Mouse (Mus musculus): ENCODE measurements at regions not wholly inside any gene's neighbourhood (a gene's known extent, or its start where the extent isn't known, plus 50 kb on each side); places are given as distances from the start of the nearest gene placed in this dataset.

DNA sequence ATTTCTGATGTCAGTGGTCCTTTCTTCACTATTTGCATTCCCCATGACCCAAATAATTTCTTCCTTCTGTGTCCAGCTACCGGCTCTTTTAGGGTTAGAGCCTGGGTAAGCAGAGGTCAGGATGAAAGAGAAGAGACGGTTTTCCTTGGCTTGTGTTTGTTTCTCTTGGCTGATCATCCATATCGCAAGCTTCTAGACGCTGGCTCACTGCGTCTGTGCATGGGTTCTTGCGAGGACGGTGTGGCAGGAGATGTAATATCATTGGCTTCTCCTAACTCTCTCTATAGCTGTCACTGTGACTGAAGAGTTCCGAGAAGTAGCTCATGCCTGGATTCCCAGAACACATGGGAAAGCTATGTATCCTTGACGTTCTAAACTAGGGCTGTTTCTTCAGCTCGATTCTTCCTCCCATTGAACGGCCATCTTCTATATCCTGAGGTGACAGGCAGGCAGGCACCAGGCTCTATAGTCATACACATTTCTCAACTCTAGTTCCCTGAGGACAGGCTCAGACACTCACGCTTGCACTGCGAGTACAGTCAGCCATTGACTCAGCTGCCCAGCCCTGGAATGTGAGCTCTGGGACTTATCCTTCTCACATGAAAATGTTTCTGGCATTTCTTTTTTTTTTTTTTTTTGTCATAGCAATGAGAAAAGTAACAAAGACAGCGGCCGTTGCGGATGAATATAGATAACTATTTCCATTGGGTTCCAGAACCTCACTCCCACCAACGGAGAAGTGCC, 85.0 kb downstream of the Bach1 start:
- Histone ChIP-seq H3K27ac (ENCODE audit: low read depth, low read length) (no peak overlapping the region), H3K9me3 (ENCODE audit: low read length) (no peaks in the 10 kb centered on the region), H3K4me2 (ENCODE audit: low read depth) (no peak overlapping the region), H3K27me3 (ENCODE audit: insufficient read depth, low read length) (no peaks in the 10 kb centered on the region), H3K36me3 (ENCODE audit: insufficient read depth) (no peaks in the 10 kb centered on the region), H3K9ac (no peak overlapping the region), H3K4me1 (ENCODE audit: insufficient read depth) (no peaks in the 10 kb centered on the region), H3K4me3 (ENCODE audit: low read depth, low read length) (no peak overlapping the region)
- TF ChIP-seq CTCF (IDR thresholded peaks at IDR 0.05; ENCODE audit: low read depth), result no peak
- no peak for ATAC-seq
- DNase-seq, result no peak
- WGBS, result 78% methylated on average over 17 of the region's 17 CpGs

DNA sequence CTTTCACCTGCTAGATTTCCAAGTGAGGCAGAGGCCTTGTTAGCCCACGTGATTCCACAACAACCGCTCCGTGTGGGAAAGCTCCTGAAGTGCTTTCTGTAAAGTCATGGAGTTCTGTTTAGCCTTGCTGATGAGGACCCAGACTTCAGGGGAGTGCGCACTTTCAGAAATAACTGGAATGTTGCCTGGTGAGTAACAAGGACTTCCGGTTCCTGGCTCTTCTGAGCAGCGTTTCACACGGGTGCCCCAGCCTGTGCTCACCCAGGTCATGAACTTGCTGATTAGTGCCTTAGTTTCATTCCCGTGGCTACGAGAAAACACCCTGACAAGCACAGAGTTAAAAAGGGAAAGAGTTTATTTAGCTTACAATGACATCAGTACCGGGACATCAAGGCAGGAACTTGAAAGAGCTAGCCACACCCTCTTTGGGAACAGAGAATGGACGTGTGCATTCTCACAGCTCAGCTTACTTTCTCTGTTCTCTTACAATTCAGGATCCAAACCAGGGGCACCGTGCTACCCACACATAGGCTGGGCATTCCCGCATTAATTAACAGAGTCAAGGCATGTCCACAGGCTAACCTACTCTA, 85.8 kb downstream of the Bach1 start:
- H3K4me3 ChIP-seq (ENCODE audit: low read depth, low read length), result no peak overlapping the region
- H3K36me3 ChIP-seq (ENCODE audit: insufficient read depth), result no peaks in the 10 kb centered on the region
- H3K4me1 ChIP-seq (ENCODE audit: insufficient read depth), result no peaks in the 10 kb centered on the region
- H3K27ac ChIP-seq (ENCODE audit: low read depth, low read length), result no peak overlapping the region
- DNase-seq (no peak), ATAC-seq (no peak)
- H3K4me2 ChIP-seq (ENCODE audit: low read depth), result no peak overlapping the region
- no peak for TF ChIP-seq CTCF (IDR thresholded peaks at IDR 0.05; ENCODE audit: low read depth)
- H3K9ac ChIP-seq, result no peak overlapping the region
- H3K9me3 ChIP-seq (ENCODE audit: low read length), result no peaks in the 10 kb centered on the region
- no peaks in the 10 kb centered on the region for H3K27me3 ChIP-seq (ENCODE audit: insufficient read depth, low read length)
- WGBS, result 47% methylated on average over 13 of the region's 13 CpGs

DNA sequence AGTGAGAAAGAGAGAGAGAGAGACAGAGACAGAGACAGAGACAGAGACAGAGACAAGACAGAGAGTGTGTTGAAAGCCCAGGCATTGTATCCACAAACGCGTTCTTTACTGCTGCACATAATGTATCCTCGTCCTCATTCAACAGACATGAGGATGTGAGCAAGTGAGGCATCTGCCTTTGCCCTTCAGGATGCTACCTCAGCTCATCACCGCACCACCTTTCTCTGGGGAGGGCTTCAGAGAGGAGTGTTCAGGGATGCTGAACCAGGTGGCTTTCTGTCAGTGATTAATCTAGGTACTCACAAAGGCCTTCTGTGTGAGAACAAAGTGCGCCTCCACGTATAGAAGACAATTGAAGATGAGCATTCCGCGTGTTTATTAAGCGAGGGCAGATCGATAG, 90.8 kb downstream of the Bach1 start:
- 91% methylated on average over 10 of the region's 10 CpGs for WGBS

DNA sequence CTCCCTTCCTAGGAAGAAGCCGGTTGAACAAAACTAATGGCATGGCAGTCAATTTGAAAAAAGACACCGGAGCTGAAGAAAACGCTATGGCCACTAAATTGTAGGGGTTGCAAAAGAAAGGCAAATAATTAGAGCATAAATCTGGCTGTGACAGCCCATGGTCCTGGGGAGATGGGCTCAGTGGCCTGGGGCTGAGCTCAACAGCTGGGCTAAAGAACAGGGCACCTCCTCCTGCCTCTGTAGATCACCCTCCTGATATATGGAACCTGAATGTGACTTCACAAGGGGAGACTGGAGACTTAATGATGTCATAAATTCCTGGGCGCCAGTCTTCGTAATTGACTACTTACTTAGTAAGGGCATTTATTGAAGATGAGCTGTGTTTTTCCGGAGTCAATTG, 91.2 kb downstream of the Bach1 start:
- no peak overlapping the region for H3K9ac ChIP-seq
- ATAC-seq (no peak), DNase-seq (no peak)
- no peaks in the 10 kb centered on the region for H3K27me3 ChIP-seq (ENCODE audit: insufficient read depth, low read length)
- H3K4me2 ChIP-seq (ENCODE audit: low read depth), result no peak overlapping the region
- H3K27ac ChIP-seq (ENCODE audit: low read depth, low read length), result no peak overlapping the region
- H3K4me1 ChIP-seq (ENCODE audit: insufficient read depth), result no peaks in the 10 kb centered on the region
- H3K9me3 ChIP-seq (ENCODE audit: low read length), result no peaks in the 10 kb centered on the region
- no peak for TF ChIP-seq CTCF (IDR thresholded peaks at IDR 0.05; ENCODE audit: low read depth)
- no peaks in the 10 kb centered on the region for H3K36me3 ChIP-seq (ENCODE audit: insufficient read depth)
- H3K4me3 ChIP-seq (ENCODE audit: low read depth, low read length), result no peak overlapping the region
- 81% methylated on average over 6 of the region's 6 CpGs for WGBS

More for the DNA sequence above, 90.8 kb downstream of the Bach1 start:
- TF ChIP-seq CTCF (IDR thresholded peaks at IDR 0.05; ENCODE audit: low read depth), result no peak
- Histone ChIP-seq H3K4me2 (ENCODE audit: low read depth) (no peak overlapping the region), H3K27ac (ENCODE audit: low read depth, low read length) (no peak overlapping the region), H3K4me3 (ENCODE audit: low read depth, low read length) (no peak overlapping the region), H3K9me3 (ENCODE audit: low read length) (no peaks in the 10 kb centered on the region), H3K9ac (no peak overlapping the region), H3K36me3 (ENCODE audit: insufficient read depth) (no peaks in the 10 kb centered on the region), H3K27me3 (ENCODE audit: insufficient read depth, low read length) (no peaks in the 10 kb centered on the region), H3K4me1 (ENCODE audit: insufficient read depth) (no peaks in the 10 kb centered on the region)
- DNase-seq (no peak), ATAC-seq (no peak)

DNA sequence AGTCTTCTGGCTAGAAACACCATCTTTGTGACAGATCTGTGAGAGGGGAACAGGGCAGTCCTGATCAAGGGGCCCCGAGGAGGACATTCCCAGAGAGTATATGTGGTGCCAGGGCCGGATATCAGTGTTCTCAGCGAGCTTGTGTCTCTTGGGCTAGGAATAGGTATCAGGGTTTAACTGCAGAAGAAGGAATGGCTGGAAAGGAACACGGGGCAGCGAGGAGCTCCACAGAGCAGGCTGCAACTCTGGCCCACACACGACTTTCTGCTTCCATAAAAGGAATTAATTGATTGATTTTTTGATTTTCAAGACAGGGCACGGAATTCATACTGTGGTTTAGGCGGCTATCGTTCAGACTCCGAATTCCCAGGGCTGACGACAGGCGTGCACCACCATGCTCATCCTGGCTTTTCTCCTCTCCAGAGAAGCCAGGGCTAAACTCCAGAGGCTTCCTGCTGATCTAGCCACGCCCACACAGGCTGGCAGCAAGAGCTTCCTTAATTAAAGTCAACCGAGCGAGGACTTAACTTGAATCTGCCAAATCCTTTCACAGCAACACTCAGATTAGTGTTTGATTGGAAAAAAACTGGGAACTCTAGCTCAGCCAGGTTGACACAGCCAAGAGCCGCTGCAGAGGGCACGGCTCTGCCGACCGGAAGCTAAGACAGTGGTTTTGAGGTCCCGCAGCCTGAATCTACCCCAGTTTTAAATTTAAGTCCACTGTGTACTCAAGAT, 97.9 kb downstream of the Bach1 start:
- H3K9ac ChIP-seq, result 0 out of 2 replicates have a peak overlapping the region, but pooled peaks have one; percentile 11
- no peak overlapping the region for H3K27ac ChIP-seq (ENCODE audit: low read depth, low read length)
- H3K27me3 ChIP-seq (ENCODE audit: insufficient read depth, low read length), result no peaks in the 10 kb centered on the region
- H3K9me3 ChIP-seq (ENCODE audit: low read length), result no peaks in the 10 kb centered on the region
- peak overlapping the region; percentile 46 for H3K4me2 ChIP-seq (ENCODE audit: low read depth)
- peak overlapping the region; percentile 20 for H3K4me3 ChIP-seq (ENCODE audit: low read depth, low read length)
- DNase-seq, result peak; percentile 70
- no peak for TF ChIP-seq CTCF (IDR thresholded peaks at IDR 0.05; ENCODE audit: low read depth)
- 5% methylated on average over 20 of the region's 20 CpGs for WGBS
- ATAC-seq, result peak; percentile 89
- H3K36me3 ChIP-seq (ENCODE audit: insufficient read depth), result no peaks in the 10 kb centered on the region
- 0 out of 2 replicates have a peak, but pooled peaks cover 4% of the 10 kb centered on the region for H3K4me1 ChIP-seq (ENCODE audit: insufficient read depth)

DNA sequence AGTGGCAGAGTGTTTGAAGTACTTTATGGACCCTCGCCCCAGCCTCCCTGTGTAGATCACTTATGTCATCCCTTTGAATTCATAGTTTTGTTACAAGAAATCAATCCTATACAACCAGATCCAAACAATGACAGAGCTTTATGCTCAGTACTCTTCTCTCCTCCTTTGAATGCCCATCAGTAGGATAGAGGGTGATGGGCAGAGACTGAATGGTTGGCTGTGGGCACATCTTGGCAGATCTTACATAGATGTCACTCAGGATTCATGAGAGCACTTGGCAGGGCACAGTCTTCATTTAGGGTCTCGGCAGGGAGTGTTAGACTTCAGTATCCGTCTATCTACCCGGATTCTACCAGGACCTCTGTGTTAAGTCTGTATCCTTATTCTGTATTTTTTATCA, 103.6 kb downstream of the Bach1 start:
- Histone ChIP-seq H3K27ac (ENCODE audit: low read depth, low read length) (no peak overlapping the region), H3K9ac (no peak overlapping the region), H3K4me1 (ENCODE audit: insufficient read depth) (no peaks in the 10 kb centered on the region), H3K4me3 (ENCODE audit: low read depth, low read length) (no peak overlapping the region), H3K27me3 (ENCODE audit: insufficient read depth, low read length) (no peaks in the 10 kb centered on the region), H3K4me2 (ENCODE audit: low read depth) (no peak overlapping the region), H3K36me3 (ENCODE audit: insufficient read depth) (no peaks in the 10 kb centered on the region), H3K9me3 (ENCODE audit: low read length) (no peaks in the 10 kb centered on the region)
- 67% methylated on average over 4 of the region's 4 CpGs for WGBS
- ATAC-seq (no peak), DNase-seq (no peak)
- no peak for TF ChIP-seq CTCF (IDR thresholded peaks at IDR 0.05; ENCODE audit: low read depth)

DNA sequence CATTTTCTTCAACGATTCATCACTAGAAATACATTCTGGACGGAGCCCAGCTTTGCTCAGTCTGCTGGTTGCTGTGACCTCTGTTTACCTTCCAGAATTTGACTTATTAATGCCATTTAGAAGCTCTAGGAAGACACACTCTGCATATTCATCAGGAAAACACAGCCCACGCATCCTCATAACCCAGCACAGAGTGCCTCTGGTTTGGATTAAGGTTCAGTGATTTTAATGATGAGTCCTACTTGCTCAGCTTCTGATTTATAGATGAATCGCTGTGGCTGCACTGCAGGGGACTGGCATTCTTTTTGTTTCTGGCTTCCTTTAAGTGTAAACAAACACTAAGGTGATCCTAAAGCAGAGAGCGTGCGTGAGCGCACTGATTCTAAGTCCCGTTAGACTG, 118.8 kb downstream of the Bach1 start:
- WGBS, result 64% methylated on average over 8 of the region's 8 CpGs
- Histone ChIP-seq H3K9me3 (ENCODE audit: low read length) (no peaks in the 10 kb centered on the region), H3K36me3 (ENCODE audit: insufficient read depth) (no peaks in the 10 kb centered on the region), H3K27me3 (ENCODE audit: insufficient read depth, low read length) (no peaks in the 10 kb centered on the region), H3K9ac (no peak overlapping the region), H3K4me2 (ENCODE audit: low read depth) (no peak overlapping the region), H3K27ac (ENCODE audit: low read depth, low read length) (no peak overlapping the region), H3K4me1 (ENCODE audit: insufficient read depth) (no peaks in the 10 kb centered on the region), H3K4me3 (ENCODE audit: low read depth, low read length) (no peak overlapping the region)
- ATAC-seq, result no peak
- no peak for TF ChIP-seq CTCF (IDR thresholded peaks at IDR 0.05; ENCODE audit: low read depth)
- no peak for DNase-seq

All from forebrain, postnatal 0 days (tissue).